Mouse (Mus musculus): ENCODE results near the gene Sult1d1.

DNA sequence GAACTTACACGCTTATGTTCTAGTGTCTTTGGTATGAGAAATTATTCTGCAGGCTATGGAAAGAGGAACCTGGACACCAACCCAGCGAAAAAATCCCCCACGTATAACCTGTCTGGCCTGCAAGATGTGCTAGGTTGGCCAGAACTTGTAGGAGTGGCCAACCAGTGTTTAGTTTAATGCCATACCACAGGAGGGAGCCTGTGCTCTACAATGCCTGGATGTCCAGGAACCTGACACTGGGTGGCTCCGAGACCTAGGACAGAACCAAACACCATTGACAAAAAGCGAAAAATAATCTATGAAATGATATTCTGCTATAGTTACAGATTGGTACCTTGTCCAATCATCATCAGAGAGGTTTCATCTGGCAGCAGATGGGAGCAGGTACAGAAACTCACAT is 8.7 kb downstream of the Sult1d1 start:
- TF ChIP-seq CTCF (IDR thresholded peaks at IDR 0.05; ENCODE audit: insufficient read depth, low read depth, low read length) (no peak), POLR2A (IDR thresholded peaks at IDR 0.05; ENCODE audit: insufficient read depth, low read depth, low read length) (no peak)

Measured in olfactory bulb, adult 2 months (tissue).